Mouse (Mus musculus) retina, embryonic 14.5 days (tissue): Measurements from ENCODE around the gene Tubb3.
"Not testable (repeated sequence)": the region's sequence is repeated elsewhere in the genome, so short reads cannot be mapped to it uniquely, and the experiment has no call there.

Experiments
- DNase-seq: peaks from one replicate; pipeline ENCODE4 v3.0.0-alpha.2; 2015; ENCODE audit warnings: low spot score

Gene Tubb3

GRCm38 (mm10) chr8:123412560-123413170 lies 1.4 kb downstream of the Tubb3 start:
- DNase-seq, result peak; percentile 82

DNA sequence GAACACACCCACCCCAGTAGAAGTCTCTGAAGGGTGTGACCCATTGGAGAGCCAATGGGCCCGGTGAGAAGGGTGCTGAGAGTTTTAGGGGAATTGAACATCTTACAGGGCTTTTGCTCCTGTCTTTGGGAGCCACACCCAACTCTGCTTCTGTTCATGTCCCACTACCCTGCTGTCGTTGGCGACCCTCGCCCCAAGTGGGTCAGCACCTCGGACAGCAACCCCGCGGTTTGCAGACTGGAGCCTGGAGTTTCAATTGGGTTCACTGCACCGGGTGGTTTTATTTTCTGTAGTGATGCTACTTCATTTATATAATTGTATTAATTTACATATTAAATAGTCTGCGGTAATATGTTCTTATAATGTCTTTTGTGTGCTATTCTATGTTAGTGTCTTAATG lies 3.0 kb downstream of the Tubb3 start:
- DNase-seq, result peak; percentile 56

GRCm38 (mm10) chr8:123414997-123415696 lies 3.9 kb downstream of the Tubb3 start:
- DNase-seq, result not testable (repeated sequence)

DNA sequence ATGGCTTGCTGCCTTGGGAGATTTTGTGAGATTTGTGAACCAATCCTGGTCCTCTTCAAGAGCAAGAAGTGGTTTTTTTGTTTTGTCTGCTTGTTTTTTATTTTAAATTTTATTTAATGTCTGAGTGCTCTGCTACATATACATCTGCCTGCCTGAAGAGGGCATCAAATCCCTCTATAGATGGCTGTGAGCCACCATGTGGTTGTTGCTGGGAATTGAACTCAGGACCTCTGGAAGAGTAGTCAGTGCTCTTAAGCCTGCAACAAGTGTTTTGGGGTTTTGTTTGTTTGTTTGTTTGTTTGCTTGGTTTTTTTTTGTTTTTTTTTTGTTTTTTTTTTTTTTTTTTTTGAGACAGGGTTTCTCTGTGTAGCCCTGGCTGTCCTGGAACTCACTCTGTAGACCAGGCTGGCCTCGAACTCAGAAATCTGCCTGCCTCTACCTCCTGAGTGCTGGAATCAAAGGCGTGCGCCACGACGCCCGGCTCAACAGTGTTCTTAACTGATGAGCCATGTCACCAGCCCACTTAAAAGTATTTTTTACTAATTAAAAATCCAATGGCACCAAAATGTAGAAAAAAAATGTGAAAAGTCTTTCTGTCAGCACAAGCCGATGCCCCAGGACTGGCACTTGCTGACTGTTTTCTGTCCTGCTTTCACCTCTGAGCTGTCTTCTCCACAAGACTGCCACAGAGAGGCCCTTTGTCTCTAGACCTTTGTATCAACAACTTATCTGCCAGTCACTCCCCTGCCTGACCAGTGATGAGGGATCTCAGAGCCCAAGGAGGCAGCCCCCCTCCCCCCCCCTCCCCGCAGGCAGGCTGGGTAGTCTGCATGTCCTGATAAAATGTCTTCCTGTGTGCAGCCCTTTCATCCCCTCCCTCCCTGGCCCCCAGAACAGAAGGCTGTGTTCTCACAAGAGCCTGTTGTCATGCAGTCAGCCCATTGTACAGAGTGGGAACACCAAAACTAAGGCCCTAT lies 5.0 kb downstream of the Tubb3 start:
- peak; percentile 55 for DNase-seq

DNA sequence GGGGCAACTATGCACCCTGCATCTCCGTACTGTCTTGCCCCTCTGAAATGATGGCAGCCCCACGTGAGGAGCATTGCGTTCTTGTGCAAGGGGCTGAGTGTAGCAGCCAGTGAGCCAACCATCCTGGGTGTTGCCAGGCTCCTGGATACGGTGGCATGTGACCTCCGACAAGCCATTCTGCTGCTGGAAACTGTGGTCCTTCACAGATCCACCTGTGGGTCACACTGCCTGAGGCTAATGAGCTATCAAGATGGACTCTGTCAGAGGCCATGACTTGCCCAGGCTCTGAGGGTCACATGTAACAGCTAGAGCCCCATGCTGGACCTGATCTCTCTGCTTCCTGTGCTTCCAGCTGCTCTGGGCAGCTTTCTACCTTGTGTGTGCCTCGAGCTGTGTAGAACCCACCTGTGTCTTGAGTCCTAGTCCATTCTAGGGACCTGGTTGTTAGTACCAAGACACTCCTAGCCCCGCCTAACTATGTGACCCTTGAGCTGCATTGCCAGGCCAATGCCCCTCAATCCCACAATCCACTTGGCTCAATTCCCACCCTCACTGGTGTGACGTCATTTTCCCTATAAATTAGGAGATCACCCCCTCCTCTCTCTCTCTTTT lies 5.8 kb downstream of the Tubb3 start:
- no peak for DNase-seq

DNA sequence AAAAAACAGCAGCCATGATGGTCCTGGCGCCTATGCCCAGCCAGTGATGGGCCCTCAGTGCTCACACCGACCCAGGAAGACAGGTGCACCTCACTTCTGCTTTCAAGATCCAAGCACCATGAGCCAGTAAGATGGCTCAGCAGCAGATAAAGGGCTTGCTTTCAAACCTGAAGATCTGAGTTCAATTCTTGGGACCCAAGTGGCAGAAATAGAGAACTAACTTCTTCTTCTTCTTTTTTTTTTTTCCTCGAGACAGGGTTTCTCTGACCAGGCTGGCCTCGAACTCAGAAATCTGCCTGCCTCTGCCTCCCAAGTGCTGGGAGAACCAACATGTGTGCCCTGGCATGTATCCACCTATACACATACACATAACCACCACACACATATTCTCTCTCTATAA lies 8.5 kb downstream of the Tubb3 start:
- no peak for DNase-seq

DNA sequence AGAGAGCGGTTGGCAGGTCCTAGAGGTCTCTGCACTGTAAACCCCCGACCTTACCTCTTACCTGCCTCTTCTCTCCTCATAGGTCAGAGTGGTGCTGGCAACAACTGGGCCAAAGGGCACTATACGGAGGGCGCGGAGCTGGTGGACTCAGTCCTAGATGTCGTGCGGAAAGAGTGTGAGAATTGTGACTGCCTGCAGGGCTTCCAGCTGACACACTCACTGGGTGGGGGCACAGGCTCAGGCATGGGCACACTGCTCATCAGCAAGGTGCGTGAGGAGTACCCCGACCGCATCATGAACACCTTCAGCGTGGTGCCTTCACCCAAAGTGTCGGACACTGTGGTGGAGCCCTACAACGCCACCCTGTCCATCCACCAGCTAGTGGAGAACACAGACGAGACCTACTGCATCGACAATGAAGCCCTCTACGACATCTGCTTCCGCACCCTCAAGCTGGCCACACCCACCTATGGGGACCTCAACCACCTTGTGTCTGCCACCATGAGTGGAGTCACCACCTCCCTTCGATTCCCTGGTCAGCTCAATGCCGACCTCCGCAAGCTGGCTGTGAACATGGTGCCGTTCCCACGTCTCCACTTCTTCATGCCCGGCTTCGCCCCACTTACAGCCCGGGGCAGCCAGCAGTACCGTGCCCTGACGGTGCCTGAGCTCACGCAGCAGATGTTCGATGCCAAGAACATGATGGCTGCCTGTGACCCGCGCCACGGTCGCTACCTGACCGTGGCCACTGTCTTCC lies 9.5 kb downstream of the Tubb3 start:
- no peak for DNase-seq

GRCm38 (mm10) chr8:123421325-123421724 lies 10.1 kb downstream of the Tubb3 start:
- DNase-seq, result no peak

- peak; percentile 95 for DNase-seq
Measured at GRCm38 (mm10) chr8:123422056-123422780, 11.0 kb downstream of the Tubb3 start.

DNA sequence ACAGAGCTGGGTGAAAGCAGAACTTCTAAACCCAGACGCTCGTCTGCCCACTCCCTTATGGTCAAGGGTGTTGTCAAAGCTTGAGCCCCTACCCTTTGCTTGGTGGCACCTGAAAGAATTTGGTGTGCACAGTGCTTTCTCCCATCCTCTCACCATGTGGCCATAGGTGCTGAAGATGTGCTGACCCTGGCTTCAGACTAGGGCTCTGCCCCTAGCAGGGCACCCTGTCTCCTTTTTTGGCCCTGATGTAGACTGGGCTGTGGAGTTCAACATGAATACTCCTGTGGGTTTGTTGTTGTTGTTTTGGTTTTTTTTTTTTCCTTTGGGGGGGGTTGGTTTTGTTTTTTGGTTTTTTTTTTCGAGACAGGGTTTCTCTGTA lies 11.5 kb downstream of the Tubb3 start:
- DNase-seq, result no peak

DNA sequence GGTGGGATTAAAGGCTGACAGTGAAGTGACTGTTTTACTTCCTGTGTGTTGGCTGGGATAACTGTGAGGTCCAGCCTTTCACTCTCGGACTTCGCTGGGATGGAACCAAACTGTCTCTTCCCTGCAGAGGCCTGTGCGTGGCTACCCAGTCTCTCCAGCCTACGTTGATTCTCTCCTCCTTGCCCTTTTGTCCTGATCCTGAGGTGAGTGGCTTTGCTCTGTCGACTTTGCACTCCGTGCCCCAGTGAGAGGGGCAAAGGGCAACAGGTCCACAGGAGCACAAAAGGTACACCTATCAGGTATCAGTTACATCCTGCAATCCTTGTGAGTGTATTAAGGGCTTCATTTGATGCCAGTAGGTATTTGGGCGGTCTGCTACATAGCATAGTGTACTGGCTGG lies 12.2 kb downstream of the Tubb3 start, which contains the start of gene Def8:
Gene Def8, plus strand, starts transcription at position 87 of the 400 bp plus-strand sequence.
- no peak for DNase-seq

GRCm38 (mm10) chr8:123426511-123427509 lies 15.6 kb downstream of the Tubb3 start:
- no peak for DNase-seq

DNA sequence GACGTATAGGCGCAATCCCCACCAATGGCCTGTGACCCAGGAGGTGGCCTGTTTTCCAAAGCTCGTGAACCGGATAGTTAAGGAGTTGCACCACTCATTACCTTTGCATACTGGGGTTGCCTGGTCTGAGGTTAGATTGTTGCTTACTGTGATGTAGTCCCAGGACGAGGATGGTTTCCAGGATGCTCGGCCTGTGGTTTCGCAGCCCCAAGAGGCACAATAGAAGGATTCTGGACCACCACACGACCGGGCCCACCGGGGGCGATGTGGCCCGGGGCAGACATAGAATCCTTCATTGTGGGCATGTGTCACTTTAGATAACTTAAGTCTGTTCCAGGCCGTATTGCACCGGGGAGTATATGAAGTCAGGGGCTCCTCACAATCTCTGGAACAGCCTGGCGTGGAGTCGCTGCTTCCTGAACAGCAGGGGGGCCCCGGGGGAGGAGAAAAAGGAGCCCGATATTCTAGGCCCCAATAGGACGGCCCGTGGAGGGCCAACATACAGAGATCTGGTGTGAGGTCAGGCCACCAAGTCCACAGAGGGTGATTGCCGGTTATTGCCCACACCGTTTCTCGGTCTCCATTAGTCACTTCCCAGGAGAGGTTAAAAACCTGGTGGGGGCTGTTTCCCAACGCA lies 16.5 kb downstream of the Tubb3 start:
- no peak for DNase-seq

DNA sequence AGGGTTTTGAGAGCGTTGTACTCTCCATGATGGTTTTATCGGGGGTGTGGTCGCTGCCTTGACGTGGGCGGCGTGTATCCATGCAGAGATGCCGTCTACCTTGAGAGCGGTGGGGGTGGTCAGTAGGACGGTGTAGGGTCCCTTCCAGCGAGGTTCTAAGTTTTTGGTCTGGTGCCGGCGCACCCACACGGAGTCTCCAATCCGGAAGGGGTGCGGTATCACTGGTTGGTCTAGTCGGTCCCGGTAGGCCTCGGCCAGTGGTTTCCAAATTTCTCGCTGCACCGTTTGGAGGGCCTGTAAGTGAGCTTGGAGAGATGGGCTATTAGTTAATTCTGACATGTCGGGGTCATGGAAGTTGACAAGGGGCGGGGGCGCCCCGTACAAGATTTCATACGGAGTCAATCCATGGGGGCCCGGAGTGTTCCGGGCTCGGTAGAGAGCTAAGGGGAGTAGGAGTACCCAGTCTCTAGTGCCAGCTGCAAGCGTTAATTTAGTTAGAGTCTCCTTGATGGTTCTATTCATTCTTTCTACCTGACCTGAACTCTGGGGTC lies 17.2 kb downstream of the Tubb3 start:
- DNase-seq, result no peak

GRCm38 (mm10) chr8:123428939-123429721 lies 17.9 kb downstream of the Tubb3 start:
- no peak for DNase-seq

GRCm38 (mm10) chr8:123429722-123430013 lies 18.4 kb downstream of the Tubb3 start:
- not testable (repeated sequence) for DNase-seq

- DNase-seq, result not testable (repeated sequence)
Measured at GRCm38 (mm10) chr8:123430936-123431335, 19.7 kb downstream of the Tubb3 start.
